Mouse (Mus musculus): ENCODE data around the gene Zfp740. TPM values are rescaled to one million over a fixed set of nuclear protein-coding genes. Genes with fewer than 3 reads are reported as not detected.
"Not testable (repeated sequence)": the region's sequence is repeated elsewhere in the genome, so short reads cannot be mapped to it uniquely, and the experiment has no call there.

Zfp740 gene
- polyA plus RNA-seq, 1 experiment: 0.44 TPM

DNA sequence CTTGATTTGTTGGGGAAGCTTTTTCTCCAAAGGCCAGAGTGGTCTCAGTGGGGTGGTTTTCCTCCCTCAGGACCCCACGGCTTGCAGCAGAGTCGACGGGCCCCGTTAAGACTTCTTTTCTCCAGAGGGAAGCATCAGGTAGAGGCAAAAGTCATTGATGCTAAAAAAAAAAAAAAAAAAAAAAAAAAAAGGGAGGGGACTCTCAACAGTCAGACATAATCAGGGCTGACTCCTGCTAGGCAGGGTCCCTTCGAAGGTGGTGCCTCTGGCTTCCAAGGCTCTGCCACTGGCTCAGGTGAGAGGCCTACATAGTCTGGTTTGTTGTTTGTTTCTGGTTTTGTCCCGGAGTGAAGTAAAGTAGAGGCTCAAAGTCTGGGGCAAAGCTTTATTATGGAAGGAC, 12.6 kb downstream of the Zfp740 start:
- Histone ChIP-seq H3K27me3 (ENCODE audit: control insufficient read depth) (no peaks in the 10 kb centered on the region), H3K4me1 (ENCODE audit: control insufficient read depth) (no peaks in the 10 kb centered on the region; the same call in 1 of the 2 replicates), H3K9me3 (ENCODE audit: control insufficient read depth, low read length) (no peaks in the 10 kb centered on the region), H3K36me3 (ENCODE audit: control insufficient read depth) (peaks cover 61% of the 10 kb centered on the region), H3K4me3 (replicated peaks) (no peak overlapping the region)
- TF ChIP-seq GATA1 (IDR thresholded peaks at IDR 0.05; ENCODE audit: low read length) (no peak), TAL1 (IDR thresholded peaks at IDR 0.05; ENCODE audit: low read length) (no peak)

DNA sequence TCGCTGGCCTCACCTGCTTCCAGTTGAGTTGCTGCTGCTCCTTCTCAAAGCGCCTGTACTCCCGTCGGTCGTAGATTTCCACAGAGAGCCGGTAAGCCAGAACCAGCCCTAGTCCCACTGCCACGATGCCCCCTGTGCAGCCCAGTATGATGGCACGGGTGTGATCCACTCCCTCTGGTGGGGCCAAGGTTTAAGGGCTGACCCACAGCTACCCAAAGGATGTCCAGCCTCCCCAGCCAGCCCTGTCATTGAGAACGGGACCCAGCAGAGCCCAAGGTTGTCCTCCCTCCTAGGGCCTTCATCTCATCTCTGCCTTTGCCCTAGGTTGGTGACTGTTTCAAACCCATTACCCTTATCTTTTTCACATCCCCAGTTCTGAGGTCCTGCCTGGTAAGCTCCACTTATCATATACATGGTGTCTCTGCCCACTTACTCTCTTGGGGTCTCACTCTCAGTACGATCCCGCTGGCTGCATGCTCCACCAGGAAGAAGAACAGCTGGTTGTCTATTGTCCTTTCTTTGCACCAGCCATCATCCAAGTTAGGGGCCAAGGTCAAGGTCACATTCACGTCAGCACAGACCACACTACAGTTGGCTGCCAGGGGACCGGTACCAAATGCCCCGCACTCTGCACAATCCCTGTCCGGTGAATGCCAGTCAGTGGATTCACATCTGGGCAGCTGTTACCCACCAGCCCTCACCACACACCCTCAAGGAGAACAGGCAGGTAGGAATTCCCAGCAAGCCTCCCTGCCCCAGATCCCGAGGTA, 13.6 kb downstream of the Zfp740 start:
- Histone ChIP-seq H3K4me1 (ENCODE audit: control insufficient read depth) (no peaks in the 10 kb centered on the region; the same call in 1 of the 2 replicates), H3K36me3 (ENCODE audit: control insufficient read depth) (peaks cover 54% of the 10 kb centered on the region), H3K9me3 (ENCODE audit: control insufficient read depth, low read length) (no peaks in the 10 kb centered on the region), H3K27me3 (ENCODE audit: control insufficient read depth) (no peaks in the 10 kb centered on the region), H3K4me3 (replicated peaks) (no peak overlapping the region)
- no peak for TF ChIP-seq TAL1 (IDR thresholded peaks at IDR 0.05; ENCODE audit: low read length)
- TF ChIP-seq GATA1 (IDR thresholded peaks at IDR 0.05; ENCODE audit: low read length): no peak

DNA sequence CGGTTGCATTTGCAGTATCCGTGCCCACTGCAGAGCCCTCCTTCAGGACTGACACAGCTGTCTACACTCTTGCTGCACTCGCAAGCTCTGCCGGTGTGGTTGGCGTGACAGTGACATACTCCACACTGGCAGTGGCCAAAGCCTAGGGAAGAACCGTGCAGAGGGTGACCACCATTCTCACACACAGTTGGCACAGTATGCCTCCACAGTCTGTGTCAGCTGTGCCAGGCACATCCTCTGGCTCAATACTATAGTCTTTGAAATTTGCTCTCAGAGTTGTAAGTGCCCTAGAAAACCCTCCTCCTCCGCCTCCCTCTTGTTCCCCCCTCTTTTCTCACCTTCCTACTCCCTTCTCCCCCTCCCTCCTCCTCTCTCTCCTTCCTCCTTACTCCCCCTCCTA, 14.3 kb downstream of the Zfp740 start:
- Histone ChIP-seq H3K9me3 (ENCODE audit: control insufficient read depth, low read length) (no peaks in the 10 kb centered on the region), H3K27me3 (ENCODE audit: control insufficient read depth) (peaks cover 5% of the 10 kb centered on the region), H3K36me3 (ENCODE audit: control insufficient read depth) (peaks cover 47% of the 10 kb centered on the region), H3K4me1 (ENCODE audit: control insufficient read depth) (no peaks in the 10 kb centered on the region; the same call in 1 of the 2 replicates), H3K4me3 (replicated peaks) (no peak overlapping the region)
- TF ChIP-seq GATA1 (IDR thresholded peaks at IDR 0.05; ENCODE audit: low read length) (no peak), TAL1 (IDR thresholded peaks at IDR 0.05; ENCODE audit: low read length) (no peak)

DNA sequence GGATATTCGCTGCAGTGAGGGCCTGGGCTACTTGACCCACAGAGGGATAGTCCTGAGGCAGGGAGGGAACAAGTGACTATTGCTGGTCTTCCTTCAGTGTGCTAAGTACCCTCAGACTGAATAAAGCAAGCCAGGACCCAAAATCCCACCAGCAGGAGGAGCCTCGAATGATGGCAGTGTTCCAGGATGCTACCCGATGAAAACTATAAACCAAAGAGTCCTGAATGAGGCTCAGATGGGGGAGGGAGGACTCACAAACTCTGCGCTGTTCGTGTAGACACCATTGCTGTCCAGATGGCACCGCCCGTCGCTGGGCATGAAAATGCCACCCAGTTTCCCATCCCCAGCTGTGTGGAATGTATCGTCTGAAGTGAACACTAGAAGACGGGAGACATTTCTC, 19.3 kb downstream of the Zfp740 start:
- H3K27me3 ChIP-seq (ENCODE audit: control insufficient read depth): peaks cover 34% of the 10 kb centered on the region
- H3K9me3 ChIP-seq (ENCODE audit: control insufficient read depth, low read length): 0 out of 2 replicates have a peak, but pooled peaks cover 3% of the 10 kb centered on the region
- H3K4me3 ChIP-seq (replicated peaks): no peak overlapping the region
- no peak for TF ChIP-seq GATA1 (IDR thresholded peaks at IDR 0.05; ENCODE audit: low read length)
- TF ChIP-seq TAL1 (IDR thresholded peaks at IDR 0.05; ENCODE audit: low read length): no peak
- peaks cover 1% of the 10 kb centered on the region; the same call in 1 of the 2 replicates for H3K36me3 ChIP-seq (ENCODE audit: control insufficient read depth)
- H3K4me1 ChIP-seq (ENCODE audit: control insufficient read depth): peaks cover 26% of the 10 kb centered on the region

DNA sequence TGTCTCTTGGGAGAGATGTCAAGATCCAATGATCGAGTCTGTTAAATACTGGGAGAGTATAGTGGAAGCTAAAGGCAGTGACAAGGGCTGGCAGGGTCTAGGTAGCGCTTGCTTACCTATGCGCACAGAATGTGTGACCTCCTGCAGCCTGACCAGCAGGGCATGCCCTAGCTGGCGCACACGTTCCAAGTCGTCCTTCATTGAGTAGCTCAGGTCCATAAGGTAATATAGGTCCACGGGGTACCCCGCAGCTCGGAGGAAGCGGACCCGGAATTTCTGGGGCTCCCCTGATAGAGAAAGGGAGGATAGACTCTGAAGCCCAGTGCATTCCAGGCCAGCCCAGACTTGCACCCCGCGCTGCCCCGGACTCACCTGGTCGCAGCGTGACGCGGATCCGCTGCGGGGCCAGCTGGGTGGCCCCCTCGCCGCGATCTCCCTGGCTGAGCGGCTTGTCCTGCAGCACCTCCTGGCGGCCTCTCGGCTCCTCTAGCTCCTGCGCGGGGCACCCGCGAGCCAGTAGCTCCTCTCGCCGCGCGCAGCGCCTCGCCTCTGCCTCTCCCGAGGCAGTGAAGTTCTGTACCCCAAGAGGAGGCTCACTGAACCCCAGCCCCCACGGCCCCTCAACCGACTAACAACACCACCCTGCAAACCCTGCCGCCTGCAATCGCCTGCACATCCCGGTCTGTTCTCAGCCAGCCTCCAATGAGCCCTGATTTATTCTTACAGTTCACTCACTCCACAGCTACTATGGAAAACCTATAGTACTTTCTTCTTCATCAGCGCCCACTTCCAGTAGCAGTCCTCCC, 21.3 kb downstream of the Zfp740 start:
- peaks cover 34% of the 10 kb centered on the region for H3K27me3 ChIP-seq (ENCODE audit: control insufficient read depth)
- peak overlapping the region; percentile 56 for H3K4me3 ChIP-seq (replicated peaks)
- H3K36me3 ChIP-seq (ENCODE audit: control insufficient read depth): no peaks in the 10 kb centered on the region
- peaks cover 29% of the 10 kb centered on the region for H3K4me1 ChIP-seq (ENCODE audit: control insufficient read depth)
- no peak for TF ChIP-seq GATA1 (IDR thresholded peaks at IDR 0.05; ENCODE audit: low read length)
- TF ChIP-seq TAL1 (IDR thresholded peaks at IDR 0.05; ENCODE audit: low read length): no peak
- 0 out of 2 replicates have a peak, but pooled peaks cover 3% of the 10 kb centered on the region for H3K9me3 ChIP-seq (ENCODE audit: control insufficient read depth, low read length)

DNA sequence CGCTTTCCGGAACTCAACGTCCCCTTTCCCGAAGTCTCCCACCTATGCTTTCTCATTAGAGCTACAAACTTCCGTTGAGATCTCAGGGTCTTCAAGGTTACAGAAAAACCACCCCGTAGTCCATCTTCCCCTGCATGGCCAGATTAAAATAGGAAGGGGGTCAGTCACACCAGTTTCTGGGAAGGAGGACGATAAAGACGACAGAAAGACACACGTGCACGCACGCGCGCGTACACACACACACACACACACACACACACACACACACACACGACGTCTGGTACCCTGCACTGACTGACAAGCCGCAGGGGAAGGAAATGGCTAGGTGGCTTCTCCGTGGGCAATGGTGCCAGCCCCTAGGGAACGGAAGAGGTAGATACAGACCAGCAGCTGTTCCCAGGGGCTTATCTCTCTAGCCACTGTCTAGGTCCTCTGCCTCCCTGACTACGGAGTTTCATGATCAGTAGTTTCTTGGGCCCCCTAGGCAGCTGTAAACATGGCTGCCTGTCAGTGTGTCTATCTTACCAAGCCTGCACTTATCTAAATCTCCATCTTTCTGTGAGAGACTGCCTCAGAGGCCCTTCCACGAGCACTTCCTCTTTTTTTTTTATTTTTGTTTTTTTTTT, 22.1 kb downstream of the Zfp740 start:
- Histone ChIP-seq H3K4me1 (ENCODE audit: control insufficient read depth) (peaks cover 29% of the 10 kb centered on the region), H3K4me3 (replicated peaks) (peak overlapping the region; percentile 56), H3K27me3 (ENCODE audit: control insufficient read depth) (peaks cover 34% of the 10 kb centered on the region), H3K9me3 (ENCODE audit: control insufficient read depth, low read length) (0 out of 2 replicates have a peak, but pooled peaks cover 3% of the 10 kb centered on the region), H3K36me3 (ENCODE audit: control insufficient read depth) (no peaks in the 10 kb centered on the region)
- TF ChIP-seq TAL1 (IDR thresholded peaks at IDR 0.05; ENCODE audit: low read length) (no peak), GATA1 (IDR thresholded peaks at IDR 0.05; ENCODE audit: low read length) (no peak)

DNA sequence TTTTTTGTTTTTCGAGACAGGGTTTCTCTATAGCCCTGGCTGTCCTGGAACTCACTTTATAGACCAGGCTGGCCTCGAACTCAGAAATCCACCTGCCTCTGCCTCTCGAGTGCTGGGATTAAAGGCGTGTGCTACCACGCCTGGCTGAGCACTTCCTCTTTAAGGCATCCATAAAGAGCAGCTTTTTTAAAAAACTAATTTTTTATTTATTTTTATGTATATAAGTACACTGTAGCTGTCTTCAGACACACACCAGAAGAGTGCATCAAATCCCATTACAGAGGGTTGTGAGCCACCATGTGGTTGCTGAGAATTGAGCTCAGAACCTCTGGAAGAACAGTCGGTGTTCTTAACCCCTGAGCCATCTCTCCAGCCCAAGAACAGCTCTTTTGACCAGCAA, 22.6 kb downstream of the Zfp740 start:
- H3K4me3 ChIP-seq (replicated peaks); H3K9me3 ChIP-seq (ENCODE audit: control insufficient read depth, low read length): not testable (repeated sequence)
- peaks cover 31% of the 10 kb centered on the region for H3K4me1 ChIP-seq (ENCODE audit: control insufficient read depth)

DNA sequence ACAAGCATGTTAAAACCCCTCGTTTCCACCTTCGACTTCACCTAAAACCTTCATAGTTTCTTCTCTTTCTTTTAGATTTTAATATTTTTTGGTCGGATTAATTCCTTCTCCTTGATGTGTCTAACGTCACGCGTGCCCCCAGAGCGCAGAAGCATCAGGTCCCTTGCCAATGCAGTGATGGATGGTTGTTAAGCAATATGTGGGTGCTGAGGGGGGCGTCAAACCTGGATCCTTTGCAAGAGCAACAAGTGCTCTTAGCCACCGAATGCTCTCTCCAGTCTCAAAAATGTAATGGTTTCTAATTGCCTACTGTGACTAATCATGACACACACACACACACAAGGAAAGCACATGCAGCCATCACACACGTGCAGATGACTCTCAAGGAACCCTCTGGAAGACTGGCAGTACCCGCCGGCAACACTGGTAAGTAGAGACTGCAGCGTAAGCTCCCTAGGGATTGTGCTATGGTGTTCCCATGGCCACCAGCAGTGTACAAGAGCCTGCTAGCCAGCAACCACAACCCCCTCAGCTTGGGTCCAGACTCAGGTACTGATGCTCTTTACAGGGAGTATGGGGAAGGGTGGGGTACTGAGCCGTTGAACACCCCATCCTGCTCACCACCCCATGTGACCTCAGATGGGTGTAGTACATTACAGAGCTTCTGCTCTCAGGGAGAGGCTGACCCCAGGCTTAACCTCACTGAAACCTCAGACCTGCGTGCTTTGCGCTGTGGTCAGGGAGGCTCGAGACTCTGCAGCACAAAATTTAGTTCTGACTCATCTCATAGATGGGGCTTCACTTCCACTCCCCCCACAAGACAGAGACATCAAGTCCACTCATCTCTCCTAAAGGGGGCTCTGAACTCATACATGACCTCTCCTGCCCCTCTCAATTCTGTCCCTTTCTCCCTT, 27.6 kb downstream of the Zfp740 start:
- H3K27me3 ChIP-seq (ENCODE audit: control insufficient read depth): no peaks in the 10 kb centered on the region; the same call in 1 of the 2 replicates
- H3K4me3 ChIP-seq (replicated peaks): peak overlapping the region; percentile 58
- TF ChIP-seq GATA1 (IDR thresholded peaks at IDR 0.05; ENCODE audit: low read length) (no peak), TAL1 (IDR thresholded peaks at IDR 0.05; ENCODE audit: low read length) (no peak)
- H3K36me3 ChIP-seq (ENCODE audit: control insufficient read depth): no peaks in the 10 kb centered on the region
- H3K9me3 ChIP-seq (ENCODE audit: control insufficient read depth, low read length): 0 out of 2 replicates have a peak, but pooled peaks cover 3% of the 10 kb centered on the region
- peaks cover 55% of the 10 kb centered on the region for H3K4me1 ChIP-seq (ENCODE audit: control insufficient read depth)

More for the DNA sequence above, 22.6 kb downstream of the Zfp740 start:
- not testable (repeated sequence) for H3K36me3 ChIP-seq (ENCODE audit: control insufficient read depth)
- peaks cover 34% of the 10 kb centered on the region for H3K27me3 ChIP-seq (ENCODE audit: control insufficient read depth)
